Mouse (Mus musculus) bone marrow, adult 2 months (tissue): ENCODE data around the gene Wtap.

Experiments
- CTCF ChIP-seq: fragments of 200-500 bp; IDR thresholded peaks from 2 replicates; pipeline ENCODE4 v1.5.1; 2011; ENCODE audit warnings: low read length, control low read depth; ENCODE audit not compliant: control insufficient read depth, insufficient read depth
- POLR2A ChIP-seq: fragments of 200-500 bp; IDR thresholded peaks from 2 replicates; pipeline ENCODE4 v1.6.1; 2011; ENCODE audit warnings: low read depth, mild to moderate bottlenecking, control low read depth, low read length, borderline replicate concordance; ENCODE audit not compliant: control insufficient read depth

GRCm38 (mm10) chr17:12991635-12992358 is 2.2 kb downstream of the Wtap start:
- TF ChIP-seq CTCF (no peak), POLR2A (peak; percentile 50; the same call in 1 of the 2 replicates)
